Mouse (Mus musculus): ENCODE measurements around the gene Rab31. TPM values are rescaled to one million over a fixed set of nuclear protein-coding genes. Genes with fewer than 3 reads are reported as not detected.

Gene Rab31
- polyA plus RNA-seq, 1 experiment: 48.9 TPM

DNA sequence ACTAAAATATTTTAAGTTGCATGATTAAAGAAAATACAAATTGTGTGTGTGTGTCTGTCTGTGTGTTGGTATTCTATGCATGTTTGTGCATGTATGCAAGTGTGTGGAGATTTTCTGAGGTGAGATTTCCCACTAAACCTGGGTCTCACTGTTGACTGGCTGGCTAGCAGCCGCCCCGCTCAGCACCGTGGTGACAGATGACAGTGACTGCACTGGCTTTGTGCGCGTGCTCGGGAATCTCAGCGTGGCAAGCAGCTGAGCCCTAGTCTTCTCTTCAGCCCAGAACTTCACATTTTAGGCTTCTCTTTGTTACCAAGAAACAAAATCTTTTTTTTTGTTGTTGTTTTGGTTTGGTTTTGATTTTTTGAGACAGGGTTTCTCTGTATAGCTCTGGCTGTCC, 23.5 kb upstream of the Rab31 start:
- TF ChIP-seq POLR2A (IDR thresholded peaks at IDR 0.05; ENCODE audit: borderline replicate concordance, extremely low read depth, low read depth, low read length): no peak
- no peak for TF ChIP-seq CTCF (IDR thresholded peaks at IDR 0.05; ENCODE audit: insufficient read depth, low read length)
- H3K4me1 ChIP-seq (ENCODE audit: control insufficient read depth, insufficient read depth, low read length): peaks cover 2% of the 10 kb centered on the region; the same call in 1 of the 2 replicates
- H3K4me3 ChIP-seq (replicated peaks; ENCODE audit: extremely low read depth, low read depth, low read length): no peak overlapping the region
- no peak for DNase-seq
- whole genome bisulfite sequencing: 92% methylated on average over 7 of the region's 7 CpGs

DNA sequence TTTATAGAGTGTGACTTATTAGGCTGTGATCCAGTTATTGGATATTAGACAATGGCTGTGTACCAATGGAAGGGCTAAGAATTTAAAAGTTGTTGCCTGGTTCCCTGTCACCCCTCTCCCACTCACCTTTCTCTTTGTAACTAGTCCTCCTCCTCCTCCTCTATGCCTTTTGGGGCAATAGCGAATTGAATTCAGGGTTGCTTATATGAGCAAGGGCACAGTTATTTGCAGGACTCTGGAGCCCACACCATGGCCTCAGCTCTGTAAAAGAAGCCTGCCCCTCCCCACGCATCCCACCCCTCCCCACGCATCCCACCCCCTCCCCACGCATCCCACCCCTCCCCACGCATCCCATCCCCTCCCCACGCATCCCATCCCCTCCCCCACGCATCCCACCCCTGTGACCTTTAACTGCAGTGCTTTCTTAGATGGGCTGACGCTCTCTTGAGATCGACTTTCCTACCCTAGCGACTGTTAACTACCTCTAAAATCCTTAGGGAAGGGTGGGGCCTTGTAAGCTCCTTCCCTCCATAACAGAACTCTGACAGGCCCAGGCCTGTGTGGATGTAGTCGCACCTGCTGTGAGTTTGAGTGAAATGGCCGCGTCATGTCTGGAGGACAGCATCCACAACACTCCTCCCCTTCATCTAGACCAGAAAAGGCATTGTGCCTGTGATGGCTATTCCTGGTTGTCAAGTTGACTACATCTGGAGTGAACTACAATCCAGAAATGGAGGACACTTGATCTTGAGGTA, 21.7 kb upstream of the Rab31 start:
- Histone ChIP-seq H3K4me3 (replicated peaks; ENCODE audit: extremely low read depth, low read depth, low read length) (no peak overlapping the region), H3K4me1 (ENCODE audit: control insufficient read depth, insufficient read depth, low read length) (peaks cover 2% of the 10 kb centered on the region; the same call in 1 of the 2 replicates)
- no peak for TF ChIP-seq POLR2A (IDR thresholded peaks at IDR 0.05; ENCODE audit: borderline replicate concordance, extremely low read depth, low read depth, low read length)
- no peak for TF ChIP-seq CTCF (IDR thresholded peaks at IDR 0.05; ENCODE audit: insufficient read depth, low read length)
- WGBS: 89% methylated on average over 13 of the region's 13 CpGs
- no peak for DNase-seq

DNA sequence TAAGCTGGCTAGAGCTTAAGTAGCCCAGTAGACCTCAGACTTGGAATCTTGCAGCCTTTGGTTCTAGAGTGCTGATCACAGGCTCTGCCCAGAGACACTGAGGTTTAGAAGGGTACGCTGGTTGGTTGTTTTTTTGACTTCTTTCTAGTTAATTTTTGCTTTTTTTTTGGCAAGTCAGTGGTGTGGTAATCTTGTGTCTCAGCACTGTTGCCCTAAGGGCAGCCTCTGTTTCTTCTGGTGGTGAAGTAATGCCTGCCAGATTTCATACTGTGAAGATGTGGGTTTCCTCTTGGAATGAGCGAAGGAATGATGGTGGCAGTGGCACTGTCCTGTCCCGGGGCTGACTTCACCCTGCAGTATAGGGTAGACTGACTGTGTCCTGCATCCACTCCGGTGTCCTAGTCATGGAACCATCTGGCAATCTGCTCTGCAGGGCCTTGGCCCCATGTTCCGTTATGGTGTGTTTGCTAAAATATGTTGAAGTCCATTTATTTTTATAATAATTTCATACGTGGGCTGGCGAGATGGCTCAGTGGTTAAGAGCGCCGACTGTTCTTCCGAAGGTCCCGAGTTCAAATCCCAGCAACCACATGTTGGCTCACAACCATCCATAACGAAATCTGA, 20.9 kb upstream of the Rab31 start:
- H3K4me3 ChIP-seq (replicated peaks; ENCODE audit: extremely low read depth, low read depth, low read length): no peak overlapping the region
- peaks cover 5% of the 10 kb centered on the region; the same call in 1 of the 2 replicates for H3K4me1 ChIP-seq (ENCODE audit: control insufficient read depth, insufficient read depth, low read length)
- WGBS: 92% methylated on average over 12 of the region's 12 CpGs
- TF ChIP-seq POLR2A (IDR thresholded peaks at IDR 0.05; ENCODE audit: borderline replicate concordance, extremely low read depth, low read depth, low read length): no peak
- no peak for DNase-seq

DNA sequence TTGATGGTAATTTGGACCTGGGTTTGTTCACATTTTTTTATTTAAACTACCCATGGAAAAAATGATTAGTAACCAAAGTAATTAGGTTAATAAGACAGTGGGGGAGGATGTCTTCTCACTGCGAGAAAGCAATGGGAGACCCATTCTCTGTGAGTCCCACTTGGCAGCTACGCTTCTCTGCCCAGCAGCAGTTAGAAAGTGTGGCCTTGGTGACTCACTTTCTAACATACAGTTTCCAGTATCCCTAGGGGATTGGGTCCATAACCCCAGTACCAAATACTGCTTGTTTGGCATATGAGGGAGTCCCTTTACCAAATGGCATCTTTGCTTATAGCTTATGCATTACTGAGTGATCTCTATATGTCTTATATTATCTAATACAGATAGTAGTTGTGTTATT, 18.6 kb upstream of the Rab31 start:
- TF ChIP-seq POLR2A (IDR thresholded peaks at IDR 0.05; ENCODE audit: borderline replicate concordance, extremely low read depth, low read depth, low read length): no peak
- TF ChIP-seq CTCF (IDR thresholded peaks at IDR 0.05; ENCODE audit: insufficient read depth, low read length): no peak
- Histone ChIP-seq H3K4me3 (replicated peaks; ENCODE audit: extremely low read depth, low read depth, low read length) (no peak overlapping the region), H3K4me1 (ENCODE audit: control insufficient read depth, insufficient read depth, low read length) (peaks cover 3% of the 10 kb centered on the region; the same call in 1 of the 2 replicates)
- whole genome bisulfite sequencing: 85% methylated on average over 2 of the region's 2 CpGs
- no peak for DNase-seq

DNA sequence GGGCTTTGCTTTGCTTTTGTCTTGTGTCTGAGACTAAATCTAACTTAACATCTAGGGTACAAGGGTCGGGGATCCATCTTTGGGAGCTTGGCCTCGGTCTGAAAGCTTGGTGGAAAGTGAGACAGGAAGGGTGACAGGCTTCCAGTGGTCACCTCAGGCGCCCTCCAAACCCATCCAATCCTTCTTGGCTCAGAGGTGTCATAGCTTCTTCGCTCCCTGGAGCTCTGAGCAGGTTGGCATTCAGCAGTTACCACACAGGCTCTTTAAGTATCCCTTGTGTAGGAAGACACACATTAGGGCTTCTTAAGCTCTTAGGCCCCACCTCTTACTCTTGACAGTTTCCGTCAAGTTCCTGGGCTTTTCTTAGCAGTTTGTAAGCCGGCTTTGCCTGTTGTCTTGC, 17.0 kb upstream of the Rab31 start:
- 71% methylated on average over 6 of the region's 6 CpGs for WGBS

DNA sequence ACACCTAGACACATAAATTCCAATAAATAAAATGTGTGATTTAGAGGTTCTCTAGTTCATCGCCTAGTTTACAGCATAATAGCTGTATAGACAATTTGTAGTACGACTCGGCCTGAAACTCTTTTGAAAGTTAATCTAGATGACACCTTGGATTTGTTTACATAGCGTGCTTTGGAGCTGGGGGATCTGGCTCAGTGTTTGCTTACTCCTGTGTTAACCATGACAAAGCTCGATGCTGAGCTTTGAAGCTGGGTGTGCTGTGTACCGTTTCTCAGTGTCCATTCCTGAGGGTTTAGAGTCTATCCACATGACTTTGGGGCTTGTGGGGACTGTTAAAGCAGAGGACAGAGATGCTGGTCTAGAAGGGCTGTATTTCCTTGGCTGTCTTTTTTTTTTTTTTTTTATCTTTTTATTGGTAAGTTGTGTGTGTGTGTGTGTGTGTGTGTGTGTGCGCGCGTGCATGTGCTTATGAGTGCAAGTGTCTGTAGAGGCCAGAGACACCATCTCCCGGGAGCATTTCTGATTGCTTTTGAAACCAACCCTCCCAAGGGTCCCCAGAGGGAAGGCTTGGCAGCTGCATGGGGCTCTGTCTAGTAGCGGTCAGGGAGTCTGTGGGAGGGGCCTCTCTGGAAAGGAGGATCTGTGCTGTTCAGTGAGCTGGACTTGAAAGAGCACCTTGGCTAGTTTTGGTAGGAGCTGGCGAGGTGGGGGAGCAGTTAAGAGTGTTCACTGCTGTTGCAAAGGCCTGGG, 16.2 kb upstream of the Rab31 start:
- no peak for DNase-seq
- peaks cover 10% of the 10 kb centered on the region for H3K4me1 ChIP-seq (ENCODE audit: control insufficient read depth, insufficient read depth, low read length)
- TF ChIP-seq POLR2A (IDR thresholded peaks at IDR 0.05; ENCODE audit: borderline replicate concordance, extremely low read depth, low read depth, low read length) (no peak), CTCF (IDR thresholded peaks at IDR 0.05; ENCODE audit: insufficient read depth, low read length) (no peak)
- H3K4me3 ChIP-seq (replicated peaks; ENCODE audit: extremely low read depth, low read depth, low read length): no peak overlapping the region
- 50% methylated on average over 12 of the region's 12 CpGs for WGBS

More for the DNA sequence above, 17.0 kb upstream of the Rab31 start:
- Histone ChIP-seq H3K4me3 (replicated peaks; ENCODE audit: extremely low read depth, low read depth, low read length) (no peak overlapping the region), H3K4me1 (ENCODE audit: control insufficient read depth, insufficient read depth, low read length) (peaks cover 7% of the 10 kb centered on the region)
- TF ChIP-seq POLR2A (IDR thresholded peaks at IDR 0.05; ENCODE audit: borderline replicate concordance, extremely low read depth, low read depth, low read length) (no peak), CTCF (IDR thresholded peaks at IDR 0.05; ENCODE audit: insufficient read depth, low read length) (no peak)
- DNase-seq: no peak

- 73% methylated on average over 4 of the region's 4 CpGs for WGBS
These were observed 14.7 kb upstream of the Rab31 start for GRCm38 (mm10) chr17:65787261-65787660.

DNA sequence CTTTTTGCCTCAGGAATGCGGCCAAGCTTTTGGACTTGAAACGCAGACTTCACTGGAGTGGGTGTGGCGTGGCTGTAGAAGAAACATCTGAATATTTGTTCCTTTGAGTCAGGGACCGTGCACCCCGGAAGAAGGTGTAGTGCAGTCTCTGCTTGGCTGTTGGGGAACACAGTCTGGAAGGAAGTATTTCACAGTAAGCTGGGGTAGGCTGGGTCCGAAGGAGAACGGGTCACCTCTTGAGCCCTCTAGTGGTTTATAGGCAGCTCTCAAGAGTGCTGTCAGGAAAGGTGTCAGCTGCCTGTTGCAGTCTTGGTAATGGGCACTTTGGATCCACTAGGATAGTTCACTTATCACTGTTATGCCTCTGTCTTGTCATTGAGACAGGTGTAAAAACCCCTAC, 13.7 kb upstream of the Rab31 start:
- Histone ChIP-seq H3K4me1 (ENCODE audit: control insufficient read depth, insufficient read depth, low read length) (peaks cover 15% of the 10 kb centered on the region), H3K4me3 (replicated peaks; ENCODE audit: extremely low read depth, low read depth, low read length) (no peak overlapping the region)
- peak; percentile 23 for DNase-seq
- 29% methylated on average over 7 of the region's 7 CpGs for WGBS
- TF ChIP-seq CTCF (IDR thresholded peaks at IDR 0.05; ENCODE audit: insufficient read depth, low read length): peak; percentile 56
- no peak for TF ChIP-seq POLR2A (IDR thresholded peaks at IDR 0.05; ENCODE audit: borderline replicate concordance, extremely low read depth, low read depth, low read length)

More at GRCm38 (mm10) chr17:65787261-65787660, 14.7 kb upstream of the Rab31 start:
- H3K4me3 ChIP-seq (replicated peaks; ENCODE audit: extremely low read depth, low read depth, low read length): no peak overlapping the region
- peaks cover 12% of the 10 kb centered on the region for H3K4me1 ChIP-seq (ENCODE audit: control insufficient read depth, insufficient read depth, low read length)
- no peak for TF ChIP-seq CTCF (IDR thresholded peaks at IDR 0.05; ENCODE audit: insufficient read depth, low read length)
- TF ChIP-seq POLR2A (IDR thresholded peaks at IDR 0.05; ENCODE audit: borderline replicate concordance, extremely low read depth, low read depth, low read length): no peak
- no peak for DNase-seq

DNA sequence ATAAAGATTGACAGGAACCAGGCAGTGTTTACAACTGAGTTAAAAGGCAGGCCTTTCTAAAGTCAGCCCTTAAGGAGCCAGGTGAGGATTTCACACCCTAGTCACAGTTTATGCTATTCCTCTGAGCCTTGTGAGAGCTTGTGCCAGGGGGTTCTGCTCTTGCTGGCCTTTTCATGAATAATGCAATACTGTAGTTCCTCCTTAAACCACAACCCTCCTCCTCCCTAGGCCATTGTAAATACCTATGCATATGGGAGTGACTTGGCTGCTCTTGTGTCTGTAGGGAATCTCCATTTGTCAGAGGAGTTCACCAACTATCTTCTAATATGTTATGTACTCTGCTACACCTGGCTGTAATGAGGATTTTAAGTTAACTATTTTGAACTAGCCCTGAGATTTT, 13.2 kb upstream of the Rab31 start:
- Histone ChIP-seq H3K4me1 (ENCODE audit: control insufficient read depth, insufficient read depth, low read length) (peaks cover 15% of the 10 kb centered on the region), H3K4me3 (replicated peaks; ENCODE audit: extremely low read depth, low read depth, low read length) (no peak overlapping the region)
- DNase-seq: no peak
- TF ChIP-seq POLR2A (IDR thresholded peaks at IDR 0.05; ENCODE audit: borderline replicate concordance, extremely low read depth, low read depth, low read length): no peak
- TF ChIP-seq CTCF (IDR thresholded peaks at IDR 0.05; ENCODE audit: insufficient read depth, low read length): no peak

All from lung, adult 2 months (tissue).